Mouse (Mus musculus) lung, adult 2 months (tissue): Measurements from ENCODE around the gene Krt28. TPM values are rescaled to one million over a fixed set of nuclear protein-coding genes. Genes with fewer than 3 reads are reported as not detected.

Source experiments
- DNase-seq: peaks from one replicate; pipeline ENCODE4 v3.0.0; 2022
- H3K4me1 ChIP-seq: fragments of 200-500 bp; 2 replicates; pipeline ENCODE4 v1.6.1; 2011; ENCODE audit warnings: low read length; ENCODE audit not compliant: control insufficient read depth, insufficient read depth
- H3K4me3 ChIP-seq: fragments of 200-500 bp; replicated peaks from 2 replicates; pipeline ENCODE3; 2011; ENCODE audit warnings: low read depth, mild to moderate bottlenecking, control low read depth, low read length; ENCODE audit errors: extremely low read depth
- CTCF ChIP-seq: fragments of 200-500 bp; IDR thresholded peaks from 2 replicates; pipeline ENCODE4 v1.5.1; 2011; ENCODE audit warnings: mild to moderate bottlenecking, low read length, control low read depth; ENCODE audit not compliant: insufficient read depth
- POLR2A ChIP-seq: fragments of 200-500 bp; IDR thresholded peaks from 2 replicates; pipeline ENCODE4 v1.6.1; 2011; ENCODE audit warnings: low read depth, mild to moderate bottlenecking, control low read depth, low read length, borderline replicate concordance; ENCODE audit errors: extremely low read depth
- whole genome bisulfite sequencing: fragments of 180-500 bp; shearing (Covaris S2); methylation state at CpG from one replicate; pipeline ENCODE4 v1.1.7; 2018; 5-methylcytosine and 5-hydroxymethylcytosine counted together
- polyA plus RNA-seq: library from polyadenylated mRNA; depleted of rRNA; stranded (reverse); fragments of >200 nt; gene quantifications from 2 replicates; pipeline ENCODE4 v1.2.3, GENCODE M21; 2012; rRNA removed

The Krt28 gene
- 0.11 and 0.15 TPM in 2 replicates for polyA plus RNA-seq

GRCm38 (mm10) chr11:99374803-99375202, at the start of gene Krt28:
Krt28 (minus strand) TSS chr11:99374903.
- H3K4me3 ChIP-seq: no peak within 1 kb of the TSS
- DNase-seq: no peak
- H3K4me1 ChIP-seq: no peaks in the 10 kb centered on the region
- no peak for TF ChIP-seq POLR2A
- TF ChIP-seq CTCF: no peak
- 81% methylated on average over 13 of the region's 13 CpGs for WGBS

GRCm38 (mm10) chr11:99422159-99422558, 47.5 kb upstream of the Krt28 start, which contains the start of gene Krt12:
Krt12 (minus strand) TSS chr11:99422259.
- WGBS: 76% methylated on average over 10 of the region's 10 CpGs
- TF ChIP-seq POLR2A: no peak
- no peak for TF ChIP-seq CTCF
- Histone ChIP-seq H3K4me1 (no peaks in the 10 kb centered on the region), H3K4me3 (no peak within 1 kb of the TSS)
- no peak for DNase-seq

GRCm38 (mm10) chr11:99420586-99420985, 45.9 kb upstream of the Krt28 start:
- TF ChIP-seq POLR2A (no peak), CTCF (no peak)
- no peak for DNase-seq
- WGBS: 28% methylated on average over 10 of the region's 10 CpGs
- H3K4me1 ChIP-seq: no peaks in the 10 kb centered on the region
- H3K4me3 ChIP-seq: no peak overlapping the region

GRCm38 (mm10) chr11:99417819-99418218, 43.1 kb upstream of the Krt28 start:
- Histone ChIP-seq H3K4me1 (no peaks in the 10 kb centered on the region), H3K4me3 (no peak overlapping the region)
- TF ChIP-seq POLR2A: no peak
- TF ChIP-seq CTCF: no peak
- no peak for DNase-seq
- WGBS: 54% methylated on average over 16 of the region's 16 CpGs

DNA sequence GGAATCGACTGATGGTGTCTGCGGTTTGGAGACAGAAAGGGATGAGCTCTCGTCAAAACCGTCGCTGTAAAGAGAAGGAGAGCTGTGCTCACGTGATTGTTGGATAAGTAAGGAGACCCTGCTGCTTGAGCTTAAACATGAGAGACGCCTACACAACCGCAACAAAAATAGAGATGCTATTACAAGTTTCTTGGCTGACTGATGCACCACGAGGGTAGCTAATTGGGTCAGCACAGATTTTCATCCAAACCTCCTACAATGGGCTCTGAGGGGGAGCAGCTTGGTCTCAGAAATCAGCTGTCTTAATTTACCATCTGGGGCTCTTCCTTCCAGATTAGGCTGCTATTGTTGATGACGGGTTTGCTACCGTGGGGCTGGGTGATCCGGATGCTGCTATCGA, 42.2 kb upstream of the Krt28 start:
- no peak overlapping the region for H3K4me3 ChIP-seq
- no peaks in the 10 kb centered on the region for H3K4me1 ChIP-seq
- TF ChIP-seq CTCF (no peak), POLR2A (no peak)
- WGBS: 81% methylated on average over 13 of the region's 13 CpGs
- DNase-seq: no peak

DNA sequence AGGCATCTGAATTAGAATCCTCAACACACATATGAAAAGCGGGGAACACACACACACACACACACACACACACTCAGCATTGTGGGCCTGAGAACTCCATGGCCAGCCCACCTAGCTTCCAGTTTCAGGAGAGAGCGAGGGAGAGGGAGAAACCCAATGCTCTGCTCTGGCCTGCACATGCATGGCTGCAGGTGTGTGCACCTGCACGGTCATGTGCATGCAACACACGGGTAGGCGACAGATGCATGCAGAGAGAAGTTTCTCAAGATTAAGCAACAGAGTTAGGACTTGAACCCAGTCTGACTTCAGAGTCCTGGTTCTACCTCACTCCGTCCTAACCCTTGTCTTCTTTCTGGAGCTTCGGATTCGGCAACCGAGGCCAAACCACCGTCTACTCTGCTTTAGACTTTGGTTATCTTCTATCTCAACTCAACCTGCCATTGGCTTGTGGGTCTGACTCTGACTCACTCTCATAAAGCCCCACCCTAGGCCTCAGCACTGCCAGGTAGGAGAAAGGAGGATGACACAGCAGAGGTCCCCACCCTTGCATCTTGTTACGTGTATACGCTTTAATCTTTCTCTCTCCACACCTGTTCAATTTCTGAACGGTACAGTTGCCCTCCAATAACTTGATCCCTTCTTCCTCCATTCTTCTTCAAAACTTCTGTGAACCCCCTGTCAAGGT, 39.9 kb upstream of the Krt28 start:
- no peaks in the 10 kb centered on the region for H3K4me1 ChIP-seq
- no peak for TF ChIP-seq CTCF
- no peak for TF ChIP-seq POLR2A
- H3K4me3 ChIP-seq: no peak overlapping the region
- 88% methylated on average over 13 of the region's 13 CpGs for WGBS
- no peak for DNase-seq

DNA sequence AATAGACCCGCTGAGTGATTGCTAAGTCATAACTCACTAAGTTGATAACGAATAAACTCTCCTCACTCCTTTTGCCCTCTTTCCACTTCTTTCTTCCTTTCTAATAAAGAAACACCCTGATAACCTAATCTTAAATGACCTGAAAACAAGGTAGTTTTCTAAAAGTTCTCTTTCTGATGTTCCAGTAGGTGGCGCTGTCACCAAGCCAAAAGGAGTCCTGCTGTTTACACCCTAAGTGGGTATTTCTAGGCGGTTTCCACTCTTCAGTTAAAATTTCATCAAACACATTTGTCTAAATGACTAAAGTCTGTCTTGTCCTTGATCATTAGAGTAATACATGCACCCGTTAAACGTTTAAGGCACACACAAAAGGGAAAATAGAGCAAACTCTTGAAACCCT, 38.5 kb upstream of the Krt28 start:
- Histone ChIP-seq H3K4me1 (no peaks in the 10 kb centered on the region), H3K4me3 (no peak overlapping the region)
- DNase-seq: peak; percentile 10
- TF ChIP-seq POLR2A (no peak), CTCF (no peak)
- WGBS: 17% methylated on average over 6 of the region's 6 CpGs

GRCm38 (mm10) chr11:99406186-99406585, 31.5 kb upstream of the Krt28 start:
- Histone ChIP-seq H3K4me1 (no peaks in the 10 kb centered on the region), H3K4me3 (no peak overlapping the region)
- TF ChIP-seq CTCF (no peak), POLR2A (no peak)
- no peak for DNase-seq
- 49% methylated on average over 10 of the region's 10 CpGs for WGBS

- 79% methylated on average over 13 of the region's 13 CpGs for WGBS
- H3K4me3 ChIP-seq: no peak overlapping the region
- no peak for TF ChIP-seq POLR2A
- TF ChIP-seq CTCF: no peak
- H3K4me1 ChIP-seq: no peaks in the 10 kb centered on the region
- no peak for DNase-seq
These were observed 25.4 kb upstream of the Krt28 start for GRCm38 (mm10) chr11:99399956-99400549.

DNA sequence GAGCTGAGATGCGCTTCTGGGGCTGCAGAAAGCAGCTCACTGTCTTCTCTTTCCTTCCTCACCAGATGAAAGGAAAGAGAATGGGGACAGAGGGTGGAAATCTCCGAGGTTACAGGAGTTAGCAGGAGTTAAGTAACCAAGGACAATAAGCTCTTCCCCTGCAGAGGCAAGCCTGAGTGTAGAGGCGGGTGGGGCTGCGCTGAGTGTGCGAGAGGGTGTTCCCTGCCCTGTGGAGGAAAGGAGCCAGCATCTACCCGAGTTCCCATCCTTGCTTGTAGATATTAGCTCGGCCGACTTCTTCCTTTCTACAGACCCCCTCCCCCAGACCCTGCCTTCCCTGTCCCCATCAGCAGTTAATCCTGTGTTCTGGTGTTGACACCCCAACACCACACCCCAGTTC, 24.1 kb upstream of the Krt28 start:
- TF ChIP-seq CTCF (no peak), POLR2A (no peak)
- 55% methylated on average over 8 of the region's 8 CpGs for WGBS
- H3K4me1 ChIP-seq: no peaks in the 10 kb centered on the region
- no peak overlapping the region for H3K4me3 ChIP-seq
- DNase-seq: no peak
